Mouse (Mus musculus) layer of hippocampus, adult 11-12 months (tissue): ENCODE data around the gene Dcun1d1.

ENCODE experiments used
- DNase-seq: peaks from one replicate; pipeline ENCODE4 v3.0.0; 2022; ENCODE audit warnings: low spot score

The Dcun1d1 gene

GRCm38 (mm10) chr3:35937345-35937744, at the start of gene Dcun1d1:
TSS of gene Dcun1d1 (minus strand) at chr3:35937445.
- DNase-seq, result no peak

- no peak for DNase-seq
These were observed 49.0 kb upstream of the Dcun1d1 start for GRCm38 (mm10) chr3:35986266-35986665.

- DNase-seq, result no peak
These were observed 36.3 kb upstream of the Dcun1d1 start for GRCm38 (mm10) chr3:35973551-35973950.

- DNase-seq, result peak; percentile 37
These were observed 35.7 kb upstream of the Dcun1d1 start for GRCm38 (mm10) chr3:35972985-35973384.

GRCm38 (mm10) chr3:35971149-35971548, 33.9 kb upstream of the Dcun1d1 start:
- no peak for DNase-seq

GRCm38 (mm10) chr3:35970441-35970840, 33.2 kb upstream of the Dcun1d1 start:
- DNase-seq, result no peak

- no peak for DNase-seq
These were observed 30.2 kb upstream of the Dcun1d1 start for GRCm38 (mm10) chr3:35967366-35967921.

- DNase-seq, result no peak
These were observed 29.2 kb upstream of the Dcun1d1 start for GRCm38 (mm10) chr3:35966493-35966892.

GRCm38 (mm10) chr3:35964928-35965327, 27.7 kb upstream of the Dcun1d1 start:
- no peak for DNase-seq

- DNase-seq, result no peak
These were observed 26.7 kb upstream of the Dcun1d1 start for GRCm38 (mm10) chr3:35963921-35964320.

GRCm38 (mm10) chr3:35963401-35963800, 26.2 kb upstream of the Dcun1d1 start:
- DNase-seq, result no peak

GRCm38 (mm10) chr3:35962967-35963366, 25.7 kb upstream of the Dcun1d1 start:
- no peak for DNase-seq

- DNase-seq, result no peak
These were observed 20.0 kb upstream of the Dcun1d1 start for GRCm38 (mm10) chr3:35957230-35957629.

GRCm38 (mm10) chr3:35954901-35955575, 17.8 kb upstream of the Dcun1d1 start:
- DNase-seq, result no peak

GRCm38 (mm10) chr3:35953816-35954215, 16.6 kb upstream of the Dcun1d1 start:
- DNase-seq, result no peak

GRCm38 (mm10) chr3:35953184-35953583, 15.9 kb upstream of the Dcun1d1 start:
- DNase-seq, result no peak

- no peak for DNase-seq
These were observed 11.0 kb upstream of the Dcun1d1 start for GRCm38 (mm10) chr3:35948197-35948596.

- no peak for DNase-seq
These were observed 3.4 kb upstream of the Dcun1d1 start for GRCm38 (mm10) chr3:35940520-35941135.

GRCm38 (mm10) chr3:35940047-35940446, 2.8 kb upstream of the Dcun1d1 start:
- DNase-seq, result no peak

GRCm38 (mm10) chr3:35933405-35933777, 3.9 kb downstream of the Dcun1d1 start:
- DNase-seq, result peak; percentile 18

GRCm38 (mm10) chr3:35932735-35933404, 4.4 kb downstream of the Dcun1d1 start:
- peak; percentile 75 for DNase-seq

- DNase-seq, result peak; percentile 30
These were observed 5.1 kb downstream of the Dcun1d1 start for GRCm38 (mm10) chr3:35931896-35932727.
